Mouse (Mus musculus) CH12.LX (cell line): ENCODE data around the gene Med22. TPM values are rescaled to one million over a fixed set of nuclear protein-coding genes. Genes with fewer than 3 reads are reported as not detected.

Source experiments
- DNase-seq: peaks from one replicate; pipeline ENCODE4 v3.0.0-alpha.2; 2013; ENCODE audit errors: extremely low read depth
- H3K27ac ChIP-seq: 2 replicates; pipeline ENCODE4 v1.5.1; 2012; ENCODE audit warnings: low read depth, mild to moderate bottlenecking, control low read depth, moderate library complexity; ENCODE audit not compliant: insufficient read depth
- H3K27me3 ChIP-seq: replicated peaks from 2 replicates; pipeline ENCODE3; 2012; ENCODE audit warnings: inconsistent platforms
- H3K36me3 ChIP-seq, 2 experiments: replicated peaks in 1 of 2; 2 replicates each; pipeline versions ENCODE3 to v1.6.1; 2012; ENCODE audit warnings: inconsistent platforms in 1 of 2, low read length in 1 of 2, mild to moderate bottlenecking in 1 of 2, mixed read lengths in 1 of 2, moderate library complexity in 1 of 2; ENCODE audit not compliant: control insufficient read depth in 1 of 2, insufficient read depth in 1 of 2
- H3K4me1 ChIP-seq, 2 experiments: 2 replicates each; pipeline ENCODE4 v1.6.1; 2012; ENCODE audit warnings: inconsistent platforms in 1 of 2, moderate library complexity in 1 of 2; ENCODE audit not compliant: insufficient read depth in 2 of 2, control insufficient read depth in 1 of 2
- H3K4me2 ChIP-seq: 2 replicates; pipeline ENCODE4 v1.6.1; 2012; ENCODE audit warnings: low read depth, mild to moderate bottlenecking, control low read depth; ENCODE audit not compliant: poor library complexity, insufficient read depth, severe bottlenecking
- H3K4me3 ChIP-seq, 3 experiments: fragments of 150-350 bp in 1 of 3; sonication (generic) in 1 of 3; replicated peaks in 1 of 3; 2 replicates each; pipeline versions ENCODE3 to v1.5.1; 2011 to 2012; ENCODE audit warnings: low read depth in 2 of 3, low read length in 2 of 3, mild to moderate bottlenecking in 2 of 3, moderate library complexity in 2 of 3, control low read depth in 1 of 3, improper control_type of control experiment in 1 of 3, inconsistent platforms in 1 of 3, mixed read lengths in 1 of 3; ENCODE audit not compliant: poor library complexity in 1 of 3
- H3K79me2 ChIP-seq: replicated peaks from 2 replicates; pipeline ENCODE4 v1.6.1; 2012; ENCODE audit warnings: mild to moderate bottlenecking, moderate library complexity; ENCODE audit not compliant: control insufficient read depth, poor library complexity, insufficient read depth, severe bottlenecking; ENCODE audit errors: extremely low read depth
- H3K9ac ChIP-seq: 2 replicates; pipeline ENCODE4 v1.6.1; 2012; ENCODE audit warnings: low read depth, mild to moderate bottlenecking, control low read depth, moderate library complexity; ENCODE audit not compliant: insufficient read depth
- H3K9me3 ChIP-seq: replicated peaks from 2 replicates; pipeline ENCODE3; 2012; ENCODE audit warnings: low read length, inconsistent platforms, mixed read lengths
- CHD1 ChIP-seq: IDR thresholded peaks from 2 replicates; pipeline ENCODE4 v1.6.1; 2012; ENCODE audit warnings: low read depth, low read length, improper control_type of control experiment, inconsistent platforms
- CTCF ChIP-seq, 2 experiments: IDR thresholded peaks in 1 of 2; conservative IDR thresholded peaks in 1 of 2; 2 replicates each; pipeline ENCODE4 v1.5.1; 2011 to 2012; ENCODE audit warnings: low read depth in 2 of 2, low read length in 2 of 2, improper control_type of control experiment in 1 of 2, inconsistent platforms in 1 of 2, mild to moderate bottlenecking in 1 of 2, moderate library complexity in 1 of 2
- E2F4 ChIP-seq: IDR thresholded peaks from 2 replicates; pipeline ENCODE4 v1.6.1; 2011; ENCODE audit warnings: low read depth, low read length, improper control_type of control experiment; ENCODE audit not compliant: insufficient replicate concordance
- ELF1 ChIP-seq: IDR thresholded peaks from 2 replicates; pipeline ENCODE4 v1.6.1; 2014; ENCODE audit warnings: low read depth, mild to moderate bottlenecking, inconsistent platforms, low read length, improper control_type of control experiment
- JUN ChIP-seq: IDR thresholded peaks from 2 replicates; pipeline ENCODE4 v1.6.1; 2011; ENCODE audit warnings: low read depth, mild to moderate bottlenecking, low read length, improper control_type of control experiment, moderate library complexity; ENCODE audit not compliant: insufficient read depth
- JUND ChIP-seq: conservative IDR thresholded peaks from 2 replicates; pipeline ENCODE4 v1.6.1; 2011; ENCODE audit warnings: low read depth, low read length, improper control_type of control experiment
- MYC ChIP-seq: IDR thresholded peaks from 2 replicates; pipeline ENCODE4 v1.6.1; 2011; ENCODE audit warnings: low read depth, mild to moderate bottlenecking, improper control_type of control experiment, low read length
- NRF1 ChIP-seq: IDR thresholded peaks from 2 replicates; pipeline ENCODE4 v1.6.1; 2014; ENCODE audit warnings: low read depth, mild to moderate bottlenecking, inconsistent platforms, low read length, improper control_type of control experiment, moderate library complexity
- POLR2A ChIP-seq: IDR thresholded peaks from 2 replicates; pipeline ENCODE4 v1.6.1; 2011; ENCODE audit warnings: low read depth, mild to moderate bottlenecking, improper control_type of control experiment, low read length
- RCOR1 ChIP-seq: conservative IDR thresholded peaks from 2 replicates; pipeline ENCODE4 v1.6.1; 2012; ENCODE audit warnings: low read depth, mild to moderate bottlenecking, inconsistent platforms, low read length, improper control_type of control experiment
- SMC3 ChIP-seq: IDR thresholded peaks from 2 replicates; pipeline ENCODE4 v1.6.1; 2011; ENCODE audit warnings: low read depth, low read length, improper control_type of control experiment
- TBP ChIP-seq: conservative IDR thresholded peaks from 2 replicates; pipeline ENCODE4 v1.6.1; 2011; ENCODE audit warnings: low read depth, low read length, improper control_type of control experiment
- USF1 ChIP-seq: IDR thresholded peaks from 2 replicates; pipeline ENCODE4 v1.6.1; 2014; ENCODE audit warnings: low read depth, mild to moderate bottlenecking, inconsistent platforms, low read length, improper control_type of control experiment
- ZMIZ1 ChIP-seq: IDR thresholded peaks from 2 replicates; pipeline ENCODE4 v1.6.1; 2012; ENCODE audit warnings: low read depth, mild to moderate bottlenecking, inconsistent platforms, low read length, improper control_type of control experiment
- dilution Hi-C: fragments of 300-500 bp; cut with MboI; formaldehyde crosslinking; loops from 2 replicates; pipeline ENCODE4 v1.14.3; 2020; ENCODE audit warnings: low sequenced_read_pairs; ENCODE audit not compliant: extremely low pct_unique_long_range_greater_than_20kb, extremely low pct_ligation_motif_present
- in situ Hi-C: fragments of 300-500 bp; cut with MboI; formaldehyde crosslinking; loops from 3 replicates; pipeline ENCODE4 v1.14.3; 2019; ENCODE audit warnings: low sequenced_read_pairs, low pct_ligation_motif_present, low pct_unique_long_range_greater_than_20kb, mixed read lengths
- polyA plus RNA-seq: library from polyadenylated mRNA; unstranded; fragments of >175 nt; gene quantifications from 2 replicates; pipeline ENCODE4 v1.2.1, GENCODE M21; 2012; ENCODE audit warnings: low read depth; ENCODE audit not compliant: insufficient read length
- total RNA-seq, 2 experiments: library from RNA; depleted of rRNA; stranded (reverse); fragments of 300-350 nt in 1 of 2; fragments of >200 nt in 1 of 2; gene quantifications; 2 replicates each; pipeline ENCODE4 v1.2.3; 2012 to 2014

Gene Med22
- total and polyA plus RNA-seq, 3 experiments, result 27.7 to 42.1 (median 37.3) TPM

DNA sequence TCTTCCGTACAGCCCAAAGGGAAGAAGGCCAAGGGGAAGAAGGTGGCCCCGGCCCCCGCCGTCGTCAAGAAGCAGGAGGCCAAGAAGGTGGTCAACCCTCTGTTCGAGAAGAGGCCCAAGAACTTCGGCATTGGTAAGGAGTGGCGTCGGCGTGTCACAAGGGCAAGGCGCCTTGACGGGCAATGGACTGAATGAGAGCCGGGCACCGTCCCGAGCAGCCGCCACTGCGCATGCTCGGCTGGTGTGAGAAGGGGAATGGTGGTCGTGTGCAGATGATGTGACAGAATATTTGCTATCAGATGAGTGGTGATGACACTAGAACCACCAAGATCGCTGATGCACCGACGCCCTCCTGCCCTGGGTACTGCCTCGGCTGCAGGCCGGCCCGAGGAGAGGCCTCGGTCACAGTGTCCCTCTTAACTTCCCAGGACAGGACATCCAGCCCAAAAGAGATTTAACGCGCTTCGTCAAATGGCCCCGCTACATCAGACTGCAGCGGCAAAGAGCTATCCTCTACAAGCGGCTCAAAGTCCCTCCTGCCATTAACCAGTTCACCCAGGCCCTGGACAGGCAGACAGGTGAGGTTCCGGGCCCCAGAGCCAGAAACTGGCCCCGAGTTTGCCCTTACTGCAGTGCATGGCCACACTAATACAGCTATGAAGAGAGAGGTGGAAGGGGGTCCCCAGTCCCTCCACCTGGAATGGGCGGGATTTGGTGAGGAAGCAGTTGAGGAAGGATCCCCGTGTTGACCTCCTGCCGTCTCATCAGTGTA, 703 bp upstream of the Med22 start:
- in situ Hi-C loops, result no loop called here
- peak overlapping the region; percentile 98 for H3K9ac ChIP-seq
- no peaks in the 10 kb centered on the region for H3K27me3 ChIP-seq
- peaks cover 51 to 64% of the 10 kb centered on the region in 2 experiments for H3K36me3 ChIP-seq
- H3K4me3 ChIP-seq, result peak overlapping the region; percentile 69 to 98 (median 97)
- H3K79me2 ChIP-seq, result peaks cover 76% of the 10 kb centered on the region
- H3K4me2 ChIP-seq, result peak overlapping the region; percentile 83
- H3K4me1 ChIP-seq, result peaks cover 21 to 52% of the 10 kb centered on the region in 2 experiments
- H3K27ac ChIP-seq, result peak overlapping the region; percentile 83
- TF ChIP-seq ZMIZ1 (0 out of 2 replicates have a peak, but pooled peaks have one; percentile 60), RCOR1 (0 out of 2 replicates have a peak, but pooled peaks have one; percentile 8), E2F4 (no peak), TBP (no peak), NRF1 (peak; percentile 82)
- no peaks in the 10 kb centered on the region for H3K9me3 ChIP-seq
- dilution Hi-C loops, result no loop called here
- DNase-seq, result no peak

DNA sequence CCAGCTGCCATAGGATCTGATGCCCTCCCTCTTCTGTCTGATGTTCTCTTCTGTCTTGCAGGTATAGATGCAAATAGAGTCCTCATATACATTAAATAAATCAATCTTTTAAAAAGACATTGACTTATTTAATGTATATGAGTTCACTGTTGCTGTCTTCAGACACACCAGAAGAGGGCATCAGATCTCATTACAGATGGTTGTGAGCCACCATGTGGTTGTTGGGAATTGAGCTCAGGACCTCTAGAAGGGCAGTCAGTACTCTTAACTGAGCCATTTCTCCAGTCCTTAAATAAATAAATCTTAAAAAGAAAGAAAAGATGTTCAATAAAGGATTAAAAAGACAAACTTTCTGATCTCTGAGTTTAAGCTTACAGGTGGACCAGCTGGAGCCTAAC, 1.1 kb downstream of the Med22 start:
- peak overlapping the region; percentile 90 for H3K4me2 ChIP-seq
- no peak for DNase-seq
- dilution Hi-C loops (no loop called here), in situ Hi-C loops (no loop called here)
- peak overlapping the region; percentile 69 to 94 (median 71) for H3K4me3 ChIP-seq
- peaks cover 18 to 47% of the 10 kb centered on the region in 2 experiments for H3K4me1 ChIP-seq
- H3K36me3 ChIP-seq, result peaks cover 62 to 77% of the 10 kb centered on the region in 2 experiments
- H3K27me3 ChIP-seq, result no peaks in the 10 kb centered on the region
- no peak for TF ChIP-seq CHD1
- TF ChIP-seq POLR2A, result no peak
- TF ChIP-seq USF1, result no peak
- no peak for TF ChIP-seq ELF1
- no peak for TF ChIP-seq E2F4
- peak; percentile 28 for TF ChIP-seq SMC3
- TF ChIP-seq MYC, result peak; percentile 85
- TF ChIP-seq JUN, result no peak
- peak; percentile 36 to 71; a peak in 2 of 4 replicates for TF ChIP-seq CTCF (conservative IDR thresholded peaks at IDR 0.05 in 1 of 2, IDR thresholded peaks at IDR 0.05 in 1 of 2; ENCODE audit: low read depth in 2 of 2, low read length in 2 of 2)
- TF ChIP-seq JUND, result no peak
- no peak overlapping the region for H3K27ac ChIP-seq
- peaks cover 61% of the 10 kb centered on the region for H3K79me2 ChIP-seq
- H3K9ac ChIP-seq, result peak overlapping the region; percentile 59
- no peaks in the 10 kb centered on the region for H3K9me3 ChIP-seq
